Mouse (Mus musculus): ENCODE results near the gene Iars. TPM values are rescaled to one million over a fixed set of nuclear protein-coding genes. Genes with fewer than 3 reads are reported as not detected.
"Not testable (repeated sequence)": the region's sequence is repeated elsewhere in the genome, so short reads cannot be mapped to it uniquely, and the experiment has no call there.

The Iars gene
- polyA plus RNA-seq, 1 experiment from 2014 or later, result 79.2 TPM

- Histone ChIP-seq H3K27ac (ENCODE audit: low read length) (no peak overlapping the region), H3K4me3 (ENCODE audit: low read length) (no peak overlapping the region), H3K4me2 (replicated peaks; ENCODE audit: low read depth, low read length) (no peak overlapping the region), H3K27me3 (ENCODE audit: insufficient read depth, low read length) (no peaks in the 10 kb centered on the region), H3K9ac (replicated peaks; ENCODE audit: low read length) (no peak overlapping the region), H3K4me1 (ENCODE audit: insufficient read depth, low read length) (no peaks in the 10 kb centered on the region), H3K36me3 (ENCODE audit: insufficient read depth, low read length) (no peaks in the 10 kb centered on the region), H3K9me3 (ENCODE audit: low read length) (no peaks in the 10 kb centered on the region)
- ATAC-seq (ENCODE audit: low FRiP score, low TSS enrichment), result no peak
- WGBS, result 60% methylated on average over 16 of the region's 16 CpGs
These were observed 87.2 kb downstream of the Iars start for GRCm38 (mm10) chr13:49769111-49769510.

DNA sequence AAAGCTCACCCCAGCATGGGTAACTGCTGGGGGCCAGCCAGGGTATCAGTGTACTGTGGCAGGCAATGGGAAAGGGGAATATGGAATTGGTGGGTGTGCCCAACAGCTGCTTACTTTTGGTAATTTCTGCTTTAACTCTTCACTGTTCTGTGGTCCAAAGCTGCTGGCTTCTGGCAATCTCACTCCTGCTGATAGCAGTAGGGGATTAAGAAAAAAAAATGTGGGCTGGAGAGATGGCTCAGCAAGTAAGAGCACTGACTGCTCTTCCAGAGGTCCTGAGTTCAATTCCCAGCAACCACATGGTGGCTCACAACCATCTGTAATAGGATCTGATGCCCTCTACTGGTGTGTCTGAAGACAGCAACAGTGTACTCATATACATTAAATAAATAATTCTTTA, 89.6 kb downstream of the Iars start:
- H3K27me3 ChIP-seq (ENCODE audit: insufficient read depth, low read length), result not testable (repeated sequence)

More for the DNA sequence above, 89.6 kb downstream of the Iars start:
- H3K4me3 ChIP-seq (ENCODE audit: low read length); H3K9me3 ChIP-seq (ENCODE audit: low read length); H3K9ac ChIP-seq (replicated peaks; ENCODE audit: low read length); ATAC-seq (ENCODE audit: low FRiP score, low TSS enrichment); H3K36me3 ChIP-seq (ENCODE audit: insufficient read depth, low read length); H3K4me2 ChIP-seq (replicated peaks; ENCODE audit: low read depth, low read length); H3K4me1 ChIP-seq (ENCODE audit: insufficient read depth, low read length); H3K27ac ChIP-seq (ENCODE audit: low read length): not testable (repeated sequence)

Other genes starting within 250 kb of the Iars start
- gene Tes3-ps, start 188.8 kb upstream of the Iars start, polyA plus RNA-seq (2015; fragmentation: Nextera tagmentation; extraction: Ambion mirVana), result 0.76 and 1.9 TPM in 2 replicates
- 1.1 and 1.3 TPM in 2 replicates for gene Ecm2, start 177.3 kb upstream of the Iars start, polyA plus RNA-seq (2015; fragmentation: Nextera tagmentation; extraction: Ambion mirVana)
- 16.0 and 19.9 TPM in 2 replicates for gene Aspn, start 137.7 kb upstream of the Iars start, polyA plus RNA-seq (2015; fragmentation: Nextera tagmentation; extraction: Ambion mirVana)
- 1.0 and 2.0 TPM in 2 replicates for gene Omd, start 99.6 kb upstream of the Iars start, polyA plus RNA-seq (2015; fragmentation: Nextera tagmentation; extraction: Ambion mirVana)
- 54.9 and 59.1 TPM in 2 replicates for gene Ogn, start 74.1 kb upstream of the Iars start, polyA plus RNA-seq (2015; fragmentation: Nextera tagmentation; extraction: Ambion mirVana)
- 26.2 and 28.6 TPM in 2 replicates for gene Cenpp, start 29.3 kb upstream of the Iars start, polyA plus RNA-seq (2015; fragmentation: Nextera tagmentation; extraction: Ambion mirVana)
- gene Nol8, start 29.0 kb upstream of the Iars start, polyA plus RNA-seq (2015; fragmentation: Nextera tagmentation; extraction: Ambion mirVana), result 15.1 and 15.7 TPM in 2 replicates
- gene Gm30302, start 116.9 kb downstream of the Iars start, polyA plus RNA-seq (2015; fragmentation: Nextera tagmentation; extraction: Ambion mirVana), result not detected in 2 replicates